Mouse (Mus musculus): Measurements from ENCODE around the gene Gm43517.

Gene Gm43517

DNA sequence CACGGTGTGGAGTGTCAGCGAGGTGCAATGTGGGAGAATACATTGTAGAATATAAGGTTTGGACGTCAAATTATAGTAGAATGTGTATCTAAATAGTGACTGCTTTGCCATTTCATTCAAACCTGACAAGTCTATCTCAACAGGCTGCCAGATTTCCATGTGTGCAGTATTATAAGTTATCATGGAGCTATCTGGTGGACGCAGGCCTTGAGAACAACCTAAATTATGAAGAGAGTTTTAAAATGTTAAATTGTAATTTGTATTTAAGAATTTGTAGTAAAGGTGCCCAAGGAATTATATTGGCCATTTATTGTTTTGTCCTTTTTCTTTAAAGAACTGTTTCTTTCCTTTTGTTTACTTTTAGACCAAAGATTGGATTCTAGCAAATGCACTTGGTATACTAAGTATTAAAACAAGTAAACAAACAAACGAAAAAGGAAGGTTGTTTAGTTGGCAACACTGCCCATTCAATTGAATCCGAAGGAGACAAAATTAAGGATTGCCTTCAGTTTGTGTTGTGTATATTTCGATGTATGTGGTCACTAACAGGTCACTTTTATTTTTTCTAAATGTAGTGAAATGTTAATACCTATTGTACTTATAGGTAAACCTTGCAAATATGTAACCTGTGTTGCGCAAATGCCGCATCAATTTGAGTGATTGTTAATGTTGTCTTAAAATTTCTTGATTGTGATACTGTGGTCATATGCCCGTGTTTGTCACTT lies 1.3 kb downstream of the Gm43517 start:
- DNase-seq (ENCODE audit: low spot score), result no peak

- DNase-seq (ENCODE audit: low spot score), result no peak
These were observed 3.1 kb downstream of the Gm43517 start for GRCm38 (mm10) chr12:49387856-49388598.

DNA sequence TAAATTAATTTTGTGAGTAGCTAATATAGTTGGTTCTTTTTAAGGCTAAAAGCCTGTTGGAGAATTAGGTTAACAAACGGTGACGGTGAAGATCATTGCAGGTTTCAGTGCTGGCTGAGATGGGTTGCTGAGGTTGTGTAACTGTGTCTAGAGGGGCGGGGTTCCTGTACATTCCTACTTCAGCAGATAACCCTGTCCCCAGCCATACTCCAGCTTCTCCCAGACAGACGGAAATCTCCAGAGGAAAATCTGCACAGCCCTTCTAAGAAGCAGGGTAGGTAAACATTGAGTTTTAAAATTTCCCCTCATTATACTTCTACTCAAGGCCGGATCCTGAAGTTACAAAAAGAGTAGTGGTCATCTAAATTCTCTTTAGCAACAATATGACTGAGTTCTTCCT lies 4.7 kb downstream of the Gm43517 start:
- no peak for DNase-seq (ENCODE audit: low spot score)

- DNase-seq (ENCODE audit: low spot score), result no peak
These were observed 5.3 kb downstream of the Gm43517 start for GRCm38 (mm10) chr12:49390257-49390656.

GRCm38 (mm10) chr12:49390926-49391304 lies 5.9 kb downstream of the Gm43517 start:
- no peak for DNase-seq (ENCODE audit: low spot score)

GRCm38 (mm10) chr12:49391305-49392040 lies 6.5 kb downstream of the Gm43517 start:
- DNase-seq (ENCODE audit: low spot score), result no peak

- DNase-seq (ENCODE audit: low spot score), result no peak
These were observed 7.0 kb downstream of the Gm43517 start for GRCm38 (mm10) chr12:49392041-49392390.

GRCm38 (mm10) chr12:49392876-49393275 lies 7.9 kb downstream of the Gm43517 start:
- no peak for DNase-seq (ENCODE audit: low spot score)

DNA sequence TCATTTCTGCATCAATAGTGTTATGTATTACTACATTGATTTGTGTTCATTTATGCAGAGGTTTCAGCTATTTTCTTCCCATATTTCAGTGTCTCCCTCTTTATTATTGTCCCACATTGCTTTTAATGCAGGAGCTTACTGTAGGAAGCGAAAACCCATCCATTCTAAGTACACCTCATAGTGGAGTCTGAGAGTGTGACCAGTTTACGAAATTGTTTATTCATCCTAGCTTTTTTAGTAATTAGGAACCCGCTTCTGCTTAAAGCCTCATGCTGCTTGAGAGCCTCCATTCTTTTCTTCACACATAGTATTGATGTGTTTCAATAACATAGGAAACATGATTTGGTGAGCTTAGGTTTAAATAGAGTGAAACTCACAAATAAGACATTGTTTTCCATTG lies 8.7 kb downstream of the Gm43517 start:
- no peak for DNase-seq (ENCODE audit: low spot score)

- DNase-seq (ENCODE audit: low spot score), result no peak
These were observed 9.2 kb downstream of the Gm43517 start for GRCm38 (mm10) chr12:49394181-49394580.

- no peak for DNase-seq (ENCODE audit: low spot score)
These were observed 9.9 kb downstream of the Gm43517 start for GRCm38 (mm10) chr12:49394836-49395235.

DNA sequence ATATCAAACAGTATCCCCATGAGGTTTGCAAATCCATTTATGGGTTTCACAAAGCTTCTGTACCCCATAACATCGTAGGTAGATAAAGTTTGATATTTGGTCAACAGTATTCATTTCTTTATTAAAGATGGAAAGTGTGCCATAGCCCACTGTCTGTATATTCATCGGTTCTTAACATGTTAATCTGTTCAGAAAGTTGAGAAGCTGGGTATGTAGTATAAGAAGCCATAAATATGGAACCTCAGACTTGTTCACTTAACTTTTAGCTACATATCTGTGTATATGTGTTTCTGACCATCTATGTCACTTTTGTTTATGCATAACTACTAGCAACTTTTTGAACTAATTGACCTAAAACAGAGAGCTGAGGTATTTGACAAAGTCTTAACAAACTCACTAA lies 11.0 kb downstream of the Gm43517 start:
- DNase-seq (ENCODE audit: low spot score), result no peak

- no peak for DNase-seq (ENCODE audit: low spot score)
These were observed 11.8 kb downstream of the Gm43517 start for GRCm38 (mm10) chr12:49396776-49397175.

GRCm38 (mm10) chr12:49397443-49398162 lies 12.6 kb downstream of the Gm43517 start:
- no peak for DNase-seq (ENCODE audit: low spot score)

GRCm38 (mm10) chr12:49398163-49398540 lies 13.2 kb downstream of the Gm43517 start:
- no peak for DNase-seq (ENCODE audit: low spot score)

GRCm38 (mm10) chr12:49398636-49399035 lies 13.7 kb downstream of the Gm43517 start:
- no peak for DNase-seq (ENCODE audit: low spot score)

DNA sequence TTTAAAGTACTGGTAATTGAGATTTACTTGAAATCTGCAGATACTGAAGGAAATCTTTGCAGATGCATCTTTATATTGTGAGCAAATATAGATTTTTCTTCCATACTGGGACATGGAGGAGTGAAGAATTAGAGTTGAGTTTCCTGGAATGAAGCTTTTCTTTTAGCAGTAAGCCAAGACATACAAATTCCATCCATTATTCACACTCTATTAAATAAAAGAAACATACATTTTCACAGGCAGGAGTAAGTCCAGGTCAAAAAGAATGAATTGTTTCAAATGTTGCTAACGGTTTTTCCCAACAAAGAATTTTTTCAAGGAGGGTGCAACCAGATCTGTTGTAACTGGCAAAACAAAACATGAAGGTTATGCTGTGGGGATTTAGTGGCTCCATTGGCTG lies 14.6 kb downstream of the Gm43517 start:
- no peak for DNase-seq (ENCODE audit: low spot score)

DNA sequence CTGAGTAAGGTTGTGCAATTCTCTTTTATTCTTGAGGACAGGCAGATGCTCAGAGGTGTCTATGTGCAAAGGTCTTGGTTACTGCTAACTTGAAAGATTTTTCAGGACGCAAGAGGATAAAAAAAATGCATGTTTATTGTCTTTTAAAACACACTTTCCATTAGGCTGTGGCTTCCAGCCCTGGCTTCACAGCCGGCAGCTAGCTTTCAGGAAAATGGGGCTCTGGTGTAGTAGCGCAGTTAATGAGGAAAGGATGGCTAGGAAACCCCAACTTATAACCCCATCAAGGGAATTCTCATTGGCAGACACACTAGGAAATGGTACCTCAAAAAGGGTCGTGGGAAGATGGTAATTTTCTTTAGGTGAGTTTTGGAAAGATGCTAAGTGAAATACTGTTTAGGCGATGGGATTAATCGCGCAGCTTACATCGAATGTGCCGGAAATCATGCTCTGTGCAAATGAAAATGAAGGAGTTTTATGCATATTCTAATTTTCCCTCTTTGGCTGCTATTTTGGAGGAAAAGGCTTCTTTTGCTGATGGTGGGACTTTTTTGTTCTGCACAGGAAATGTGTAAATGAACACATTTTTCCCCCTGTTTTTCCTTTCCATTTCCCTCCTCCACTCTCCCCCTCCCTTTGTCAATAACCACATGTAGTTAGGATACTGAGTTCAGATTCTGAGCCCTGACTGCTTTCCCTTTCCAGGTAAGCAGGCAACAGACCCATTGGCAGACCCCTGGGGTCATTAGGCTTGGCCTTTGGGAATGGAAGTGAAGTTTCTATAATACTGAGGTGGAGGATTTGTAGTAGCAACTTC lies 15.3 kb downstream of the Gm43517 start:
- DNase-seq (ENCODE audit: low spot score), result no peak

- no peak for DNase-seq (ENCODE audit: low spot score)
These were observed 15.8 kb downstream of the Gm43517 start for GRCm38 (mm10) chr12:49400853-49401118.

DNA sequence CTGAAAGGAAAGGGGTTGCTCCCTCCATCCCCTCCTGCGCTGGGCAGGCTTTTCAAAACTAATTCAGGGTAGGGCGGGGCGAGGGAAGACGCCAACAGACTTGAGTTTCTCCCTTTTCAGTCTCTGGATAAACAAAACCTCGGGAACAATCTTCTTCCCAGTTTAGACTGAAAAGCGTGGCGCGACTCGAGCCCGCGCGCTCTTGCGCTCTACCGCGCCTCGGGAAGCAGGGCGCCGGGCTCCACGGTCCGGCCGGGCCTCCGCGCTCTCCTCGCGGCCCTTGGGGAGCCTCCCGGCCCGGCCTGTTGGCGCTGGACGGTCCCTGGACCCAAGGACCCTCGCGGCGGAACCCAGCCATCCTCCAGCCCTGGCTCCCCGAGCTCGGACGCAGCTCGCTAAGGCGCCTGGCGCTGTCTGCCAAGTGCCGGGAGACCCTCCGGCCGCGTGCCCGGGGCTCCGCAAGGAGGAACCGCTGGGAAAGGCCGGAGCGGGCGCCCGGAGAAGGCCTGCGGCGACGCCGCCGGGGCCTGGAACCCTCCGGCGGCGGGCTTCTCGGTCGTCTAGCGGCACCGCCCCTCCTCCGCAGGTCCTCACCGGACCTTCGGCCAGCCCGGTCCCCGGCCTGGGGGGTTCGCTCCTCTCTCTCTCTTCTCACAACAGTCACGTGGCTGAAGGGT lies 16.3 kb downstream of the Gm43517 start:
- DNase-seq (ENCODE audit: low spot score), result no peak

- DNase-seq (ENCODE audit: low spot score), result no peak
These were observed 16.8 kb downstream of the Gm43517 start for GRCm38 (mm10) chr12:49401796-49402130.
